Mouse (Mus musculus) layer of hippocampus, adult 11-12 months (tissue): ENCODE results near the gene Orc3.
"Not testable (repeated sequence)": the region's sequence is repeated elsewhere in the genome, so short reads cannot be mapped to it uniquely, and the experiment has no call there.

Source experiments
- DNase-seq: peaks from one replicate; pipeline ENCODE4 v3.0.0; 2022; ENCODE audit warnings: low spot score

Orc3 gene

DNA sequence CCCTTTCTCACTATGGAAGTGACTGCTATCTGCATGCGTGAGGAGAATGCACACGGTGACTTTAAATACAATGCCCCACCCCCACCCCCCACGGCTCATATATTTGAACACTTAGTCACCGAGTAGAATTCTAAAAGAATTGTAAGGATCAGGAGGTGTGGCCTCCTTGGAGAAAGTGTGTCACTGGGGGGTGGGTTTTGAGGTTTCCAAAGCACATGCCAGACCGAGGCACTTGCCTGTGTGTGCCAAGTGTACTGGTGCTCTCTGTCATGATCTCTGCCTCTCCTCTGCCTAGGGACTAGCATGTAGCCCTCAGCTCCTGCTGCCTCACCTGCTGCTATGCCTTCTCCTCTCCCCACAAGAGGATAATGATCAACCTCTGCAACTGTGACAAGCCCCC lies 32.3 kb downstream of the Orc3 start:
- no peak for DNase-seq

DNA sequence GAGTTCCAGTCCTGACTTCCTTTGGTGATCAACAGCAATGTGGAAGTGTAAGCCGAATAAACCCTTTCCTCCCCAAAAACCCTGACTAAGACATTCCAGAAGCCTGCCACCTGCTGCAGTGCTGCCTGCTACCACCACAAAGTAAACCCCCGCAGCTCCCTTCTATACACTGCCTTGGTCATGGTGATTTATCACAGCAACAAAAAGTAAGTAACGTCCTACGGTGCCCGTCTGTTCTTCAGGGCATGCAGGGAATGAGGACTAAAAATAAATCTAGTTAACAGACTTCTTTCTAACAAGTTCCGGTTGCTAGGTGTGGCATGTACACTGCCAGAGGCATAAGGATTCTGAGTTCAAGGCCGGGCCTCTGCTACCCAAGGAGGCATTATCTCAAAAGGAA lies 32.8 kb downstream of the Orc3 start:
- DNase-seq: no peak

DNA sequence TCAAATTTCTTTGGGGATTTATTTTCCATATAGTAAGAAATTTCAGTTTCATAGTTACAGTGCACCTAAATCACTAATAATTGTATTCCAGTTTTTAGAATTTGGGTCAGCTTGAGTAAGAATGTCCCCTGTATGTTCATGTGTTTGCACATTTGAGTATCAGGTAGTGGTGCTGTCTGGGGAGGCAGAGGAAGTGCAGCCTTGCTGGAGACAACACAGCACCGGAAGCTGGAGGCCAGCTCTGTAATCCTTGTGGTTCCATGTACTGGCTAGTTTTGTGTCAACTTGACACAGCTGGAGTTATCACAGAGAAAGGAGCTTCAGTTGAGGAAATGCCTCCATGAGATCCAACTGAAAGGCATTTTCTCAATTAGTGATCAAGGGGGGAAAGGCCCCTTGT lies 33.3 kb downstream of the Orc3 start:
- DNase-seq: not testable (repeated sequence)

DNA sequence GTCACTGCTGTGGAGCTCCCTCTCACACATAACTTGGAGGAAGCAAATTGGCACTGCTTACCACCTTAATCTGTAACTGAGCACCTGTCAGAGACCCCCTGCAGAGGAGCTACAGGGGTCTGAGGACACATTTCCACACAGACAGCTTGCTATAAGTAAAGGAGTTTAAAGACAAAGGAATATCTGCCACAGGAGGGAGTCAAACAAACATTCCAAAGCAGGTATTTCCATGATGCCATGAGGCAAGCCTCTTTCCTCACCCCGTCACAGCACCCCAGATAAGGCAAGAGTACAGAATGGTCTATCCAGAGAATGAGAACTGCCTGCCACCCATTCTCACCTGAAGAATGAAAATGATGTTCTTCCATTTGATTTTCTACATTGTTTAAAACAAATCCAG lies 35.5 kb downstream of the Orc3 start:
- DNase-seq: no peak

DNA sequence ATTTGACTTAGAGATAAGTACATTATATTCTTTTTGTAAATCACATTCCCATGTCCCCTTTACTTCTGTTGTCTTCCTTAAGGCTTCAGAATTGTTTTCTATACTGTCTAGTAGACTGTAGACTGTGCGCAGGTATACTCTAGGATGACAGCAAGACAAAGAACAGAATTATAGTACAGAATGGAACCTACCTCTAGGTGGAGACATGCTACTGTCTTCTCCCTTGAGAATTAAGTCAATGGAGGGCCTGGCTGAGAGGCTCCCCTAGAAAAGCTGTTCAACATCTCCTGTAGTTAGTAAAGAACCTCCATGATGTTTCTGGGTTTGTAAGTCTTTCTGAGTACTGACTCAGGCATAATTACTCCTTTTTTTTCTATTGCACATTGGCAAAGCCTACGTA lies 37.7 kb downstream of the Orc3 start:
- DNase-seq: no peak

DNA sequence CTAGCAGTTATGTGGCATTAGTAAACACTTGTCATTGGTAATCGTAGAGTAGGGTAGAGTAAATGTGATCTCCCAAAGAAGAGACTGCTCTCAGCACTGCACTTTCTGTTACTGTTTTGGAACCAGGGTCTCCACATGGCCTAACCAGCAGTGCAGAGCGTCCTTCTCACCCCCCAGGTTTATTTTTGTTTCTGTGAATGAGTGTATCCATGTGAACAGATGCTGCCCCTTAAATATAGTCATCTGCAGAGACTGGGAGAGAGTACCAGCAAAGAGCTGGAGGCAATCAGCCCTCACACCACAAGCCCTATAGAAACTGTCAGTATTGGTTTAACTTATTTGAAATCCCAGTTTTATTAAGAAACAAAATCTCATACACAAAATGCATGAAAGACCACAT lies 41.9 kb downstream of the Orc3 start:
- DNase-seq: no peak

DNA sequence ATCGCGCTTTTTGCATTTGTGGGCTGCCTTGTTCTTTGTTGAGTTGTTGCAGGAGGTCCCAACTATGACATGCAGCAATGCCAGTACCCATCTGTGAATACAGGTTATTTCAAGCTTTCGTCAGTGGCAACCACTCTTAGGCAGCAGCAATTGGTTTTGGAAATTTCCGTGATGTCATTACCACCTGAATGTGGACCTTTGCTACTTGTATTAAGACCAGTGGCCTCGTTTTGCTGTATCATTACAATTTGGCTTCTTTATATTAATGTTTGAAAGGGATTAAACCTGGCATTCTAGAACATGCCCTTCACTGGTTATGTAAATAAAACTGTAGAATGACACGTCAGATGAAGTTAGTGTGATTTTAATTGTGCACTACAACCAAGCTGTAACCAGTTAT lies 48.5 kb downstream of the Orc3 start:
- DNase-seq: no peak

DNA sequence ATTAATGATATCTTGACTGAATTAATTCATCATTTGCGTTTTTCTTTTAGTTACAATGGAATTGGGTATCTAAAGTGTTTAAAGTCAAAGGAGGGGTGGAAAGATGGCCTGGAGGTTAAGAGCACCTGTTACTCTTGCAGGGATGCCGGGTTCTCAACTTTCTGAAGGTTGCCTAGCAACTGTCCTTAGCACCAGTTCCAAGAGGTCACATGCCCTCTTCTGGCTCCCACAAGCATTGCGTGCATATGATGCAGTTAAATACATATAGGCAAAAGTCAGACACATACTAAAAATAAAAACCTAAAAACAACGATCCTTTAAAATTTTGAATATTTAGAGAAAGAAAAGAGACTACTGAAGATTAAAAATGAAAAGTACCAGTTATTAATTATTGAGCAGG lies 53.8 kb downstream of the Orc3 start:
- no peak for DNase-seq

DNA sequence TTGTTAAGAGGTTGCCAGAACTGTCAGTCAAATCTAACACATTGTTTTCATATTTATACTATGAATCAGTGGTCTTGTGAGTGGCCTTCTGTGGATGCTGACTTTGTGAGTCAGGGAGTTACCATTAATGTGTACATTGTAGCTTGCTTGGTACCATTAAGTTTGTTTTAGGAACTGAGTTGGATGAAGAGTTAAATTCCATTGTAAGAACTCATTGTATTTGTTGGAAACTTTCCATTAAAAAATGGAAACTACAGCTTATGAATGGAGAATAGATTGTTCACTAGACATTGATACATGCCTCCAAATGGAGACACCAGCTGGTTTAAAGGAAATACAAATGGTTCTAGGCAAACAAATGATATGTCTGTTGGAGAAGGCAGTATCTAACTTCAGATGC lies 58.6 kb downstream of the Orc3 start:
- DNase-seq: no peak

DNA sequence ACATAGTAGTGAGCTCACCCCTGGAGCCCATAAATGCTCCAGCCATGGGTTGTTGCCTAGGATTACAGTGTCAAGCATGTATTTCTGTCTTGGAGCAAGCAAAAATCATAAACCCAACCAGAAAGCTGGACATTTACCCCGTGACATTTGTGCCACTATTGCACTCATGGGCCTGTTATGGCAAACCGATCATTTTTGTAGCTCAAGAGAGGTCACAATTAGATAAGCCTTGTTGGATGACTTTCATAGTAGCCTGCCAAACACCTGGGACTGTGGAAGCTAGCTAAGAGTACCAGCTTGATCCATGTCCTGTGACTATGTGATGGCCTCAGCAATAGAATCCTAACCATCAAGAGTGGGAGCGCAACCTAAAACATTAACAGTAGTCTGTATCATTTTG lies 59.1 kb downstream of the Orc3 start:
- no peak for DNase-seq

DNA sequence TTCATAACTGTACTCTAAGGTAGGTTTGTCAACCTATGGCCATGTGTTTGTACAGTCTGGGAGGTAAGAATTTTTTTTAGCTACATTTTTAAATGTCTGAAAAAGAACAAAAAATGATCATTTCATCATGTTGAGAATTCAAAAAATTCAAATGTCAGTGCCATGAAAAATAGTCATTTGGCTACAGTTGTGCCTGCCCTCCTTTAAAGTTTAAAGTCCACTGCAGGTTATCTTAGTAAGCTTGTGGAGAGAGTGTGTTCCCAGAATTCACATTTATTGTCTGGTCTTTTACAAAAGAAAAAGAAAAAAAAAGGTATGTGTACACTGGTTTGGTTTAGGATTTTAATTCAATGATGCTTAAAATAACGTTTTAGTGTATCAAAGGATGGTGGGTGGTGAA lies 60.1 kb downstream of the Orc3 start:
- DNase-seq: no peak

DNA sequence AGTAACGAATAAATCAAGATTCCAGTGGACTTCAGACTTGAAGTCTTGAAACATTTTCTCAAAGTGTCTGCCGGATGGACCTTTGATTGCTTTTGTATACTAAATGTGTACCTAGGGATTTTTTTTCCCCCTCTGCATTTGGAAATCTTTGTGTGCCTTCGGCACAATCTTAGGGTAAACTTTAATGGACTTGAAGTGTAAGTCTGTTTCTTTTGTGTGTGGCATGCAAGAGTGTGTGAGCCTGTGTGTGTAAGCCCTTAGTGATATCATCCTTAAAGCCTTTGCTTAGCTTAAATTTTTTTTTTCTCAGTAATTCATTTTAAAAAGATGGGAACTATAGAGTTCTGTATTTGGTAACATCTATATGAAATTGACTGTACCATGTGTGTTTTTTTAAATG lies 62.8 kb downstream of the Orc3 start:
- no peak for DNase-seq

DNA sequence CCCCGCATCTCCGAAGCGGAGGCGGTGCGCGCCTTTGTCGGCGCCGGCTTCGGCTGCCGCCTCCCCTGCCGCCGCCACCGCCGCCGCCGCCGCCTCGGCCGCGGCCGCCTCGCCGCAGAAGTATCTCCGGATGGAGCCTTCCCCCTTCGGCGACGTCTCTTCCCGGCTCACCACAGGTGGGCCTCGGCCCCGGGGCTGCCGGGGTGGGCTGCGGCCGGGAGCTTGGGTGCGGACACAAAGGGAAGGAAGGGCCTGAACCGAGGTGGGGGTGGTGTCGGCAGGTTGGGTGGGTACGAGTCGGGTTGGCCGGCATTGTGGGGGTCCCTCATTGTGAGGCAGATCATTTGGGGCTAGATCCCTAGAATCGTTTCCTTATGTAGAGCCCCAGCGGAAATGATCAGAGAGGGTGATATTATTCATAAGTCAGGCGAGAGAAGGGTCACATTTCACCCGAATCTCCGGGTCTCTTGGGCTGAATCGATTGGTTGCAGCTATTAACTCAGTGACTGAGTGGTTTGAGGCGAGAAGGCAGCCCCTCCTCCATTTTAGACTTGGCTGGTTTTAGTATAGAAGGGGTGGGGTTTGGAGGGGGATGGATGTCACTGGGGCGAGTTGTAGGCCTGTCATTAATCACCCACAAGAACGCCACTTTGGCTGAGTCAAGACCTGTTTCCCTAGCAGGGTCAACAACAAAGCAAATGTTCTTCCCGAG lies 63.5 kb downstream of the Orc3 start:
- DNase-seq: no peak

DNA sequence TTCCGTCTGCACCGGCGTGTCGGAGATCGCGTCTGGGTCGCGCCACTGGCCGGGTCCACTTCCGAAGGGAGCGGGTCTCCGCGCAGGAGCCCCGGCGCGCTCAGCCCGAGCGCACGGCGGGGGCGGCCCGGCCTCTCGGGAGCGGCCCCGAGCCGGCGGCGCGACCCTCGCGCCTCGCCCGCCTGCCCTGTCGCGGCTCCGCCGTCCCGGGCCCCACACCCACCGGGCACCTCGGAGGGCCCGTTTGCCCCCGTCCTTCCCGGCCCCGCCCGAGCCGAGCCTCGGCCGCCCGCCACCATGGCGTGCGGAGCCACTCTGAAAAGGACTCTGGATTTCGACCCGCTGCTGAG lies 64.0 kb downstream of the Orc3 start, which contains the start of gene Akirin2:
Akirin2 (plus strand) TSS at position 190 of the 350 bp plus-strand sequence.
- no peak for DNase-seq

DNA sequence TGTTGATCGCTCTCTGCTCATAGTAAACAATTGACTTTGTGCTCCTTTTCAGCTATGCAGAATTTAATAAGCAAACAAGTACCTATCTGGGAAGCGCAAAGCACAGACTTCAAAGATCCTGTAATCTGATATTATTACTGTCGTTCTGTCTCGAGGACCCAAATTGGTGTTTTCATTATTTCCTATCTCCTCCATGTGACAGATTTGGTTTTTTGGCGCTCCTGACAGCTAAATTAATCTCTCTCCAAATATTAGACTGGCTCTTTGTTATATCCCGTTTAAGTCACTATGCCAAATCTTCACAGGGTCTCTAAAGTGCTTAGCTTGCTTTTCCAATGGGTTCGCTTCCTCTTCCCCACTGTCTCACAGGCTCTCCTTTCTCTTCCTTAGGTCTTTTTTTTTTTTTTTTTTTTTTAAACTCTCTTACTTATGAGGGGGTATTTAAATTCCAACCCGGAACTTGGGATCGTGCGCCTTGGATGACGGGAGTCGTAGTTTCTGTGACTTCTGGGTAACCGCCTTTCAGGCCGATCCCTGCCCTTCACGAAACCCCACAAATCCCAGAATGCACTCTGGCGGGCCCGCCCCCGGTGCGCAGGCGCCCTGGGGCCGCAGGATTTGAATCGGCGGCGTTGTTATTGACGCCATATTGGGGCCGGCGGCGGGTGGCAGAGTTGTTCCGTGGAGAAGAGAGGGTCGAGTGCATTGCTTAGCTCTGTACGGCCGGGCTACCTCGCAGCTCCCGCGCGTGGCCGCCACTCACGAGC lies 64.6 kb downstream of the Orc3 start:
- peak; percentile 98 for DNase-seq

DNA sequence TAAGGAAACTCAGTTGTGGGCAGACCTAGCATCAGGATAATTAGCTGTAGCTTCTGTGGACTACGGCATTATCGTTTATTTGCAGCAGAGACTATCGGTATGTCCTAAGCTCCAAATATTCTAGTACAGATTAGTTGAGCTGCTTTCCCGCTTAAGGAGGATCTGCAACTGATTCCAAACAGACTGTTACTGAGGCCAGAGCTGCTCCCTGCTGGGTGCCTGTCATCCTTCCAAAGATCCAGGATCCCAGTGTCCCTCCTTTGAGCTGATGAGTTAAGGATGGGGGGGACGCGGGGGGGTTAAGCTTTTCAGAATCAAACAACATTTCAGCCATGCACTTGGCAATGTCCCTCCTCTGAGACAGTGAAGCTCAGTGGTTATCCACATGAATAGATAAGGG lies 84.8 kb downstream of the Orc3 start:
- DNase-seq: no peak

DNA sequence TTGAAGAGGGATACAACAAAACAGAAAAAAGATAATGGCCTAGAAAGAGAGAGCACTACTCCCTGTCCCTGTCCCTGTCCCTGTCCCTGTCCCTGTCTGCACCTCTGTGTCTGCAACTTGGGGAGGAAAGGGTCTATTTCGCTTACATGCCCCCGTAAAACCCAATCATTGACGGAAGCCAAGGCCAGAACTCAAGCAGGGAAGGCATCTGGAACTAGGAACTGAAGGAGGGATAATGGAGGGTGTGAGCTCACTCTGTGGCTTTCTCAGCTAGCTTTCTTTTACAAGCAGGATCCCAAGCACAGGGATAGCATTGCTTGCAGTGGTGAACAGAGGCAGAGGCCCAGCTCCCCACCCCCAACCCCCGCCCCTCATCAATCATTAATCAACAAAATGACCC lies 85.4 kb downstream of the Orc3 start:
- DNase-seq: no peak

DNA sequence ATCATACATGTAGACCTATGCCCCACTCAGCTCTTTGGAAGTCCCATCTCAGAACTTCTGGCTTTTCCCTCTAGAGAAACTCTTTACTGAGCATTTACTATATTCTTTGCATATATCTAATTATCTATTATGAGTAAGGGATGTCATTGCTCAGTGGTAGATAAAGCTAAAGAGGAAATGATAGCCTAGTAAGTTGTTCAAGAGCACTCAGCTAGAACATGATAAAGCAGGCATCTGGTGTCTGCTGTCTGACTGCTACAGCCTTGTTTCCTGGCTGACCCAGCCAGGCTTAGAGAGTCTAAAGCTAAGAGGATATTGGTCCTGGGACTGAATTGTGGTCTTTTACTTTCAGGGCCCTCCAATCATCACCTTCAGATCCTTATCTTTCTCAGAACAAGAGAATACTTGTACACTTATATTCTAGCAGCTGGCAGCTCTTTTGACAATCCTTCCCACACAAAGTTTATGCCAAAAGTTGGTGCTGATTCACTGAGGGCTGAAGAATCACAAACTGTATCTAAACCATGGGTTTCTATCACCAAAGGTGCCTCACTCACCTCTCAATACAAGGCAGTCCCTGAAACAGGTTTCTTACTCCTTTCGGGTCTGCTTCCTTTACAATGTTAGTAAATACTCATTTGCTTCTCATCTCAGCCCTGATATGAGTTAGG lies 86.2 kb downstream of the Orc3 start:
- no peak for DNase-seq

DNA sequence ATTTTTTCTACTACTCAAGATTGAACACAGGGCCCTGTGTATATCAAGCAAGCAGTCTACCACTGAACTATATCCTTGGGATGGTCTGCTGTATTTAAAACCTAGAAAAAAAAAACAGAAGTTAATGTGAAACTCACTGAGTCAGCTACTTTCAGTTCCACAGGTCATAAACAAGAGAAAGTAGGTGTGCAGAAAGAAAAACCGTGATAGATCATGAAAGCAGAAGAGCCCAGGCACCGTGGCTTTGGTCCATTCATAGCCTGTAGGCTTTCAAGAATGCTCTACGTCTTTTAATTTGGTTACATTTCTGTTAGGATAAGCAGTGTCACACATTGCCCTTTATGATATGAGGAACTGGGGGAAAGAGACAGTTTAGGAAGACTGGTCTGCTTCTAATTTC lies 88.0 kb downstream of the Orc3 start:
- DNase-seq: no peak

DNA sequence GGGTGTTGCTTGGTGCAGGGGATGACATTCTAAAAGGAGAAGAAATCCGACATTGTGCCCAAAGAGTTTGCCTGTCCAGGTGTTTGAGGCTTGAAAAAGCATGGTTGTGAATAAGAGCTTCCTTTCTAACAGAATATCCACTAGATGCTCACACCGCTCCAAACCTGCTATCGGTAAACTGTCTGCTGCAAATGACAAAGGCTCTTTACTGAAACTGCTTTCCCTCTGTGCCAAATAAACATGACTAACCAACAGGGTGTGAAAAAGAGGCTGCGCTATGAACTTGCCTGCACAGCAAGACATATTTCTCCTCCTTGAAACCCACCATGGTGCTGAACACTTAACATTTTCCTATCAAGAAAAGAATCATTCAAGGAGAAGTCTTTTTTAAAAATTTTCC lies 91.2 kb downstream of the Orc3 start:
- DNase-seq: no peak

DNA sequence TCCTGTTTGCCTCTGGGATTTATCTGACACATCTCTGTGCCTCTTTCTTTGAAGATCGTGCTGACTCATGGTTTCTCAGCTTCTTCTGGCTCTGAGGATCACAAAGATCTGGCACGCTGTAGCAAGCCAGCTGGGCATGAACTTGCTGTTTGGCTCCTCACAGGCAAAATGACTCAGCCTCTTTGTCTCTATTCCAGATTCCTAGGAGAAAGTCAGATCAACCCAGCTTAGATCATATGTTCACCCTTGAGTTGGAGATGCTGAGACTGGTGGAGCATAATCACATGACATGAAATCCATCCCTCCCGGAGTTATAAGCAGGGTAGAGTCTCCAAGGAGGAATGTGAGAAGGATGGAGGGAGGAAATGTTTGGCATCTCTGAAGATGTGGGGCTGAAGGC lies 91.9 kb downstream of the Orc3 start:
- peak; percentile 38 for DNase-seq
